Mouse (Mus musculus) heart, postnatal 0 days (tissue): ENCODE data around the gene Zup1. TPM values are rescaled to one million over a fixed set of nuclear protein-coding genes. Genes with fewer than 3 reads are reported as not detected.
"Not testable (repeated sequence)": the region's sequence is repeated elsewhere in the genome, so short reads cannot be mapped to it uniquely, and the experiment has no call there.

Experiments used
- ATAC-seq: fragments of 200-750 bp; cut with Nextera tagmentation; 2 replicates; pipeline ENCODE4 v1.8.0; 2017; ENCODE audit warnings: low read depth, moderate number of reproducible peaks, moderate library complexity; ENCODE audit not compliant: insufficient read depth
- DNase-seq: peaks from one replicate; pipeline ENCODE4 v3.0.0-alpha.2; 2016; ENCODE audit warnings: low spot score
- H3K27ac ChIP-seq: fragments of 300-500 bp; sonication (generic); 2 replicates; pipeline ENCODE4 v1.5.1; 2014; ENCODE audit warnings: low read depth, mild to moderate bottlenecking
- H3K27me3 ChIP-seq: fragments of 300-500 bp; sonication (generic); 2 replicates; pipeline ENCODE4 v1.6.1; 2014; ENCODE audit warnings: low read length, mixed read lengths; ENCODE audit not compliant: control insufficient read depth, insufficient read depth
- H3K36me3 ChIP-seq: fragments of 300-500 bp; sonication (generic); replicated peaks from 2 replicates; pipeline ENCODE4 v1.6.1; 2014; ENCODE audit warnings: low read length, mixed read lengths; ENCODE audit not compliant: control insufficient read depth, insufficient read depth
- H3K4me1 ChIP-seq: fragments of 300-500 bp; sonication (generic); 2 replicates; pipeline ENCODE4 v1.6.1; 2014; ENCODE audit warnings: antibody characterized with exemption; ENCODE audit not compliant: control insufficient read depth, insufficient read depth
- H3K4me2 ChIP-seq: fragments of 300-500 bp; sonication (generic); 2 replicates; pipeline ENCODE4 v1.6.1; 2014; ENCODE audit warnings: low read depth, mild to moderate bottlenecking, low read length, moderate library complexity
- H3K4me3 ChIP-seq: fragments of 300-500 bp; sonication (generic); 2 replicates; pipeline ENCODE4 v1.5.1; 2014; ENCODE audit warnings: low read depth, low read length
- H3K9ac ChIP-seq: fragments of 300-500 bp; sonication (generic); replicated peaks from 2 replicates; pipeline ENCODE4 v1.6.1; 2014; ENCODE audit warnings: low read depth, low read length, mixed read lengths
- H3K9me3 ChIP-seq: fragments of 300-500 bp; sonication (generic); replicated peaks from 2 replicates; pipeline ENCODE4 v1.6.1; 2016; ENCODE audit warnings: low read length; ENCODE audit not compliant: control insufficient read depth
- CTCF ChIP-seq: IDR thresholded peaks from 2 replicates; pipeline ENCODE4 v1.5.1; 2016; ENCODE audit warnings: antibody characterized with exemption, control low read depth, low read depth
- EP300 ChIP-seq: IDR thresholded peaks from 2 replicates; pipeline ENCODE4 v1.6.1; 2016; ENCODE audit warnings: antibody characterized with exemption, low read depth
- WGBS: fragments of 180-500 bp; shearing (Covaris S2); extraction: QIAGEN DNeasy Blood & Tissue Kit; methylation state at CpG from one replicate; pipeline ENCODE4 v1.1.7; 2014; 5-methylcytosine and 5-hydroxymethylcytosine counted together
- polyA plus RNA-seq: library from polyadenylated mRNA; unstranded; fragments of >200 nt; fragmentation: Nextera tagmentation; extraction: Ambion mirVana; gene quantifications from 2 replicates; pipeline ENCODE4 v1.2.1, GENCODE M21; 2015
- total RNA-seq: library from RNA; depleted of rRNA; stranded (reverse); fragments of >200 nt; gene quantifications from 2 replicates; pipeline ENCODE4 v1.2.3, GENCODE M21; 2014; ENCODE audit warnings: low replicate concordance; rRNA removed

Zup1 gene
- total and polyA plus RNA-seq, 2 experiments from 2014 or later = 8.2 to 17.8 TPM

GRCm38 (mm10) chr10:33904530-33905481 is 46.3 kb downstream of the Zup1 start, which contains the start of gene Rsph4a:
TSS of gene Rsph4a (plus strand) at chr10:33905111.
- Histone ChIP-seq H3K9ac (no peak within 1 kb of the TSS), H3K4me2 (peak within 1 kb of the TSS; percentile 75), H3K27me3 (no peaks in the 10 kb centered on the region), H3K9me3 (no peaks in the 10 kb centered on the region), H3K36me3 (no peaks in the 10 kb centered on the region), H3K4me1 (no peaks in the 10 kb centered on the region), H3K27ac (no peak within 1 kb of the TSS), H3K4me3 (peak within 1 kb of the TSS; percentile 54)
- 5% methylated on average over 17 of the region's 17 CpGs for WGBS
- TF ChIP-seq EP300 (no peak), CTCF (no peak)
- DNase-seq = peak; percentile 41
- ATAC-seq = peak; percentile 66

GRCm38 (mm10) chr10:33901520-33901919 is 49.5 kb downstream of the Zup1 start:
- not testable (repeated sequence) for H3K4me1 ChIP-seq, H3K27ac ChIP-seq, ATAC-seq, H3K9me3 ChIP-seq, H3K9ac ChIP-seq, H3K36me3 ChIP-seq, H3K27me3 ChIP-seq, H3K4me3 ChIP-seq, H3K4me2 ChIP-seq, DNase-seq
- 59% methylated on average over 1 of the region's 1 CpGs for WGBS

- not testable (repeated sequence) for H3K27me3 ChIP-seq, DNase-seq, H3K9me3 ChIP-seq, H3K27ac ChIP-seq, H3K4me1 ChIP-seq, H3K4me2 ChIP-seq, H3K9ac ChIP-seq, H3K36me3 ChIP-seq, H3K4me3 ChIP-seq, ATAC-seq
- WGBS = 76% methylated on average over 2 of the region's 2 CpGs
Observed at GRCm38 (mm10) chr10:33882411-33882810, 68.7 kb downstream of the Zup1 start.

GRCm38 (mm10) chr10:33872672-33873398 is 78.2 kb downstream of the Zup1 start:
- 78% methylated on average over 2 of the region's 2 CpGs for WGBS
- no peak overlapping the region for H3K9ac ChIP-seq
- H3K27me3 ChIP-seq = no peaks in the 10 kb centered on the region
- H3K4me1 ChIP-seq = no peaks in the 10 kb centered on the region
- H3K4me3 ChIP-seq = no peak overlapping the region
- no peak for ATAC-seq
- no peak overlapping the region for H3K4me2 ChIP-seq
- no peak for DNase-seq
- no peak overlapping the region for H3K27ac ChIP-seq
- TF ChIP-seq CTCF (no peak), EP300 (no peak)
- no peaks in the 10 kb centered on the region for H3K9me3 ChIP-seq
- H3K36me3 ChIP-seq = no peaks in the 10 kb centered on the region

GRCm38 (mm10) chr10:33870441-33870840 is 80.6 kb downstream of the Zup1 start:
- no peak overlapping the region for H3K4me3 ChIP-seq
- H3K4me1 ChIP-seq = no peaks in the 10 kb centered on the region
- no peaks in the 10 kb centered on the region for H3K9me3 ChIP-seq
- DNase-seq (no peak), ATAC-seq (no peak)
- no peak overlapping the region for H3K4me2 ChIP-seq
- no peak for TF ChIP-seq CTCF
- TF ChIP-seq EP300 = no peak
- H3K27ac ChIP-seq = no peak overlapping the region
- H3K9ac ChIP-seq = no peak overlapping the region
- H3K36me3 ChIP-seq = no peaks in the 10 kb centered on the region
- 11% methylated on average over 1 of the region's 1 CpGs for WGBS
- no peaks in the 10 kb centered on the region for H3K27me3 ChIP-seq

Other genes with a start within 250 kb of the Zup1 start
- not detected in 2 replicates for gene Sult3a2, start 164.6 kb downstream of the Zup1 start, total RNA-seq
- gene Sult3a2, start 164.6 kb downstream of the Zup1 start, polyA plus RNA-seq = not detected in 2 replicates
- not detected in 2 replicates for gene Sult3a1, start 93.5 kb downstream of the Zup1 start, total RNA-seq
- gene Sult3a1, start 93.5 kb downstream of the Zup1 start, polyA plus RNA-seq = not detected in 2 replicates
- gene Rsph4a, start 46.2 kb downstream of the Zup1 start, total RNA-seq = 0.04 TPM in 1 of 2 replicates, not detected in the other
- gene Rsph4a, start 46.2 kb downstream of the Zup1 start, polyA plus RNA-seq = 0.12 TPM in 1 of 2 replicates, not detected in the other
- gene Rwdd1, start 68.4 kb upstream of the Zup1 start, total RNA-seq = 87.7 and 152 TPM in 2 replicates
- gene Rwdd1, start 68.4 kb upstream of the Zup1 start, polyA plus RNA-seq = 132 and 142 TPM in 2 replicates
- not detected in 2 replicates for gene Trappc3l, start 86.3 kb upstream of the Zup1 start, total RNA-seq
- not detected in 2 replicates for gene Trappc3l, start 86.3 kb upstream of the Zup1 start, polyA plus RNA-seq
- gene Calhm4, start 93.0 kb upstream of the Zup1 start, total RNA-seq = not detected in 2 replicates
- gene Calhm4, start 93.0 kb upstream of the Zup1 start, polyA plus RNA-seq = not detected in 2 replicates
- 1.7 and 2.4 TPM in 2 replicates for gene Calhm5, start 145.2 kb upstream of the Zup1 start, total RNA-seq
- 1.1 and 1.2 TPM in 2 replicates for gene Calhm5, start 145.2 kb upstream of the Zup1 start, polyA plus RNA-seq
- 0.70 TPM in 1 of 2 replicates, not detected in the other for gene Calhm6, start 176.7 kb upstream of the Zup1 start, total RNA-seq
- gene Calhm6, start 176.7 kb upstream of the Zup1 start, polyA plus RNA-seq = 0.41 and 0.49 TPM in 2 replicates